Mouse (Mus musculus): ENCODE results near the gene Vamp2.

Gene Vamp2

GRCm38 (mm10) chr11:69114621-69115020 lies 26.3 kb downstream of the Vamp2 start:
- no peak for DNase-seq (ENCODE audit: low spot score)

- no peak for DNase-seq (ENCODE audit: low spot score)
Measured at GRCm38 (mm10) chr11:69116843-69117242, 28.6 kb downstream of the Vamp2 start.

- DNase-seq (ENCODE audit: low spot score): peak; percentile 71
Measured at GRCm38 (mm10) chr11:69117737-69118695, 29.7 kb downstream of the Vamp2 start.

GRCm38 (mm10) chr11:69118765-69119164 lies 30.5 kb downstream of the Vamp2 start:
- DNase-seq (ENCODE audit: low spot score): peak; percentile 75

- no peak for DNase-seq (ENCODE audit: low spot score)
Measured at GRCm38 (mm10) chr11:69119446-69120155, 31.3 kb downstream of the Vamp2 start.

GRCm38 (mm10) chr11:69120221-69121000 lies 32.1 kb downstream of the Vamp2 start, which contains the start of gene Hes7:
Gene Hes7 (plus strand): TSS chr11:69120404.
- no peak for DNase-seq (ENCODE audit: low spot score)

GRCm38 (mm10) chr11:69121001-69121740 lies 32.9 kb downstream of the Vamp2 start:
- peak; percentile 49 for DNase-seq (ENCODE audit: low spot score)

GRCm38 (mm10) chr11:69121741-69122335 lies 33.5 kb downstream of the Vamp2 start:
- DNase-seq (ENCODE audit: low spot score): no peak

- DNase-seq (ENCODE audit: low spot score): peak; percentile 92
Measured at GRCm38 (mm10) chr11:69122336-69122951, 34.2 kb downstream of the Vamp2 start, which contains the start of gene 9130213A22Rik. Gene 9130213A22Rik (minus strand): TSS chr11:69122589.

GRCm38 (mm10) chr11:69123056-69123692 lies 34.9 kb downstream of the Vamp2 start:
- DNase-seq (ENCODE audit: low spot score): peak; percentile 85

- DNase-seq (ENCODE audit: low spot score): peak; percentile 87
Measured at GRCm38 (mm10) chr11:69123693-69124497, 35.6 kb downstream of the Vamp2 start.

GRCm38 (mm10) chr11:69124498-69124847 lies 36.2 kb downstream of the Vamp2 start:
- no peak for DNase-seq (ENCODE audit: low spot score)

- peak; percentile 79 for DNase-seq (ENCODE audit: low spot score)
Measured at GRCm38 (mm10) chr11:69125041-69125851, 37.0 kb downstream of the Vamp2 start.

- DNase-seq (ENCODE audit: low spot score): no peak
Measured at GRCm38 (mm10) chr11:69125852-69125918, 37.4 kb downstream of the Vamp2 start, which contains the start of gene Aloxe3. Gene Aloxe3 (plus strand): TSS chr11:69125896.

- DNase-seq (ENCODE audit: low spot score): no peak
Measured at GRCm38 (mm10) chr11:69125919-69126705, 37.8 kb downstream of the Vamp2 start.

GRCm38 (mm10) chr11:69126706-69127095 lies 38.4 kb downstream of the Vamp2 start:
- DNase-seq (ENCODE audit: low spot score): no peak

GRCm38 (mm10) chr11:69128426-69129122 lies 40.3 kb downstream of the Vamp2 start:
- DNase-seq (ENCODE audit: low spot score): no peak

GRCm38 (mm10) chr11:69133566-69133922 lies 45.3 kb downstream of the Vamp2 start:
- DNase-seq (ENCODE audit: low spot score): no peak

All from ovary, postnatal 36 days (tissue).